Mouse (Mus musculus) intestine, postnatal 0 days (tissue): Measurements from ENCODE around the gene Slc11a2. TPM values are rescaled to one million over a fixed set of nuclear protein-coding genes. Genes with fewer than 3 reads are reported as not detected.

Experiments used
- ATAC-seq: fragments of 200-750 bp; cut with Nextera tagmentation; 2 replicates; pipeline ENCODE4 v1.8.0; 2017; ENCODE audit warnings: mild to moderate bottlenecking, moderate TSS enrichment, moderate library complexity
- H3K27ac ChIP-seq: fragments of 300-500 bp; sonication (generic); 2 replicates; pipeline ENCODE4 v1.5.1; 2014; ENCODE audit warnings: mild to moderate bottlenecking, low read depth, low read length, moderate library complexity
- H3K27me3 ChIP-seq: fragments of 300-500 bp; sonication (generic); replicated peaks from 2 replicates; pipeline ENCODE4 v1.6.1; 2014; ENCODE audit warnings: low read length, mixed read lengths; ENCODE audit not compliant: control insufficient read depth, insufficient read depth
- H3K36me3 ChIP-seq: fragments of 300-500 bp; sonication (generic); 2 replicates; pipeline ENCODE4 v1.6.1; 2014; ENCODE audit warnings: mild to moderate bottlenecking, moderate library complexity; ENCODE audit not compliant: control insufficient read depth, insufficient read depth
- H3K4me1 ChIP-seq: fragments of 300-500 bp; sonication (generic); replicated peaks from 2 replicates; pipeline ENCODE4 v1.6.1; 2014; ENCODE audit warnings: antibody characterized with exemption, low read length, mixed read lengths; ENCODE audit not compliant: control insufficient read depth, insufficient read depth
- H3K4me2 ChIP-seq: fragments of 300-500 bp; sonication (generic); replicated peaks from 2 replicates; pipeline ENCODE4 v1.6.1; 2014; ENCODE audit warnings: low read depth, mild to moderate bottlenecking, moderate library complexity
- H3K4me3 ChIP-seq: fragments of 300-500 bp; sonication (generic); 2 replicates; pipeline ENCODE4 v1.5.1; 2014; ENCODE audit warnings: low read depth, low read length
- H3K9ac ChIP-seq: fragments of 300-500 bp; sonication (generic); 2 replicates; pipeline ENCODE4 v1.6.1; 2014; ENCODE audit warnings: mild to moderate bottlenecking, low read depth, low read length
- H3K9me3 ChIP-seq: fragments of 300-500 bp; sonication (generic); 2 replicates; pipeline ENCODE4 v1.6.1; 2016; ENCODE audit warnings: mixed run types; ENCODE audit not compliant: control insufficient read depth
- CTCF ChIP-seq: sonication (generic); IDR thresholded peaks from 2 replicates; pipeline ENCODE4 v1.5.1; 2016; ENCODE audit warnings: low read depth, mild to moderate bottlenecking, control low read depth, antibody characterized with exemption, moderate library complexity
- WGBS: fragments of 180-500 bp; shearing (Covaris S2); extraction: QIAGEN DNeasy Blood & Tissue Kit; methylation state at CpG from one replicate; pipeline ENCODE4 v1.1.7; 2014; 5-methylcytosine and 5-hydroxymethylcytosine counted together
- polyA plus RNA-seq: library from polyadenylated mRNA; unstranded; fragments of >200 nt; fragmentation: Nextera tagmentation; extraction: Ambion mirVana; gene quantifications from 2 replicates; pipeline ENCODE4 v1.2.1, GENCODE M21; 2015

The Slc11a2 gene
- polyA plus RNA-seq, 1 experiment from 2014 or later, result 44.7 TPM

GRCm38 (mm10) chr15:100402798-100403197, 22.1 kb downstream of the Slc11a2 start:
- no peaks in the 10 kb centered on the region for H3K9me3 ChIP-seq
- no peaks in the 10 kb centered on the region for H3K27me3 ChIP-seq
- H3K27ac ChIP-seq, result peak overlapping the region; percentile 98
- peaks cover 77% of the 10 kb centered on the region for H3K36me3 ChIP-seq
- peak overlapping the region; percentile 35 for H3K4me3 ChIP-seq
- TF ChIP-seq CTCF, result no peak
- whole genome bisulfite sequencing, result 55% methylated on average over 4 of the region's 4 CpGs
- H3K9ac ChIP-seq, result peak overlapping the region; percentile 55
- peak overlapping the region; percentile 58 for H3K4me2 ChIP-seq
- H3K4me1 ChIP-seq, result peaks cover 8% of the 10 kb centered on the region; the same call in 1 of the 2 replicates
- ATAC-seq, result no peak

- Histone ChIP-seq H3K27me3 (no peaks in the 10 kb centered on the region), H3K36me3 (peaks cover 77% of the 10 kb centered on the region), H3K27ac (peak overlapping the region; percentile 98), H3K9ac (peak overlapping the region; percentile 55), H3K4me3 (peak overlapping the region; percentile 35), H3K9me3 (no peaks in the 10 kb centered on the region), H3K4me2 (peak overlapping the region; percentile 58), H3K4me1 (peaks cover 8% of the 10 kb centered on the region; the same call in 1 of the 2 replicates)
- 50% methylated on average over 14 of the region's 14 CpGs for WGBS
- TF ChIP-seq CTCF, result no peak
- no peak for ATAC-seq
Measured at GRCm38 (mm10) chr15:100402347-100402746, 22.5 kb downstream of the Slc11a2 start.

GRCm38 (mm10) chr15:100401811-100402210, 23.1 kb downstream of the Slc11a2 start:
- peaks cover 8% of the 10 kb centered on the region; the same call in 1 of the 2 replicates for H3K4me1 ChIP-seq
- peak overlapping the region; percentile 98 for H3K27ac ChIP-seq
- H3K9me3 ChIP-seq, result no peaks in the 10 kb centered on the region
- peaks cover 77% of the 10 kb centered on the region for H3K36me3 ChIP-seq
- peak overlapping the region; percentile 35 for H3K4me3 ChIP-seq
- no peak for TF ChIP-seq CTCF
- ATAC-seq, result no peak
- 95% methylated on average over 4 of the region's 4 CpGs for WGBS
- H3K4me2 ChIP-seq, result peak overlapping the region; percentile 58
- peak overlapping the region; percentile 55; the same call in 1 of the 2 replicates for H3K9ac ChIP-seq
- H3K27me3 ChIP-seq, result no peaks in the 10 kb centered on the region

GRCm38 (mm10) chr15:100400592-100401250, 24.2 kb downstream of the Slc11a2 start:
- no peak for TF ChIP-seq CTCF
- peak overlapping the region; percentile 98 for H3K27ac ChIP-seq
- H3K9me3 ChIP-seq, result no peaks in the 10 kb centered on the region
- peaks cover 8% of the 10 kb centered on the region; the same call in 1 of the 2 replicates for H3K4me1 ChIP-seq
- WGBS, result 59% methylated on average over 16 of the region's 16 CpGs
- H3K4me2 ChIP-seq, result peak overlapping the region; percentile 58
- no peaks in the 10 kb centered on the region for H3K27me3 ChIP-seq
- H3K9ac ChIP-seq, result peak overlapping the region; percentile 55; the same call in 1 of the 2 replicates
- H3K36me3 ChIP-seq, result peaks cover 83% of the 10 kb centered on the region
- peak overlapping the region; percentile 35; the same call in 1 of the 2 replicates for H3K4me3 ChIP-seq
- peak; percentile 35 for ATAC-seq

GRCm38 (mm10) chr15:100395561-100395960, 29.3 kb downstream of the Slc11a2 start:
- no peaks in the 10 kb centered on the region for H3K9me3 ChIP-seq
- no peaks in the 10 kb centered on the region for H3K4me1 ChIP-seq
- peaks cover 71% of the 10 kb centered on the region for H3K36me3 ChIP-seq
- WGBS, result 94% methylated on average over 3 of the region's 3 CpGs
- peak; percentile 52 for TF ChIP-seq CTCF
- H3K9ac ChIP-seq, result no peak overlapping the region
- H3K27ac ChIP-seq, result peak overlapping the region; percentile 1; the same call in 1 of the 2 replicates
- H3K4me3 ChIP-seq, result no peak overlapping the region
- H3K4me2 ChIP-seq, result no peak overlapping the region
- ATAC-seq, result no peak
- H3K27me3 ChIP-seq, result no peaks in the 10 kb centered on the region

DNA sequence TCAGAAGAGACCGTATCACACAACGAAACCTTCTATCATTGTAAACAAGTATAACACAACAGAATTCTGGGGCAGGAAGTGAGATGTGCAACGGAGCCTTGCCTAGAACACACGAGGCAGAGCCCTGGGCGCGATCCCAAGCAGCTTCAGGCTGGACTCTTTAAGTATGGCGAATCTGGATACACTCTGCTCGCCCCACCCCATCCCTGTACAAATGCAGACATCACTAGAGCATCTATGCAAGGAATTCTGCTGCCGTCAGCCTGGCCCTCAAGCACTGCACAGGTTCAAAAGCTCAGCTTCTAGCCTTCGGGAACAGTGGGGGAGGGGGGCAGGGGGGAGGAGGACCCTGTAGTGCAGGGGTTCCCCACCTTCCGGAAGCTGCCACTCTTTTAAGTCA, 31.9 kb downstream of the Slc11a2 start:
- Histone ChIP-seq H3K4me1 (no peaks in the 10 kb centered on the region), H3K36me3 (peaks cover 47% of the 10 kb centered on the region), H3K27ac (no peak overlapping the region; the same call in 1 of the 2 replicates), H3K4me2 (no peak overlapping the region), H3K9me3 (no peaks in the 10 kb centered on the region), H3K4me3 (no peak overlapping the region), H3K9ac (no peak overlapping the region), H3K27me3 (no peaks in the 10 kb centered on the region)
- no peak for ATAC-seq
- 82% methylated on average over 11 of the region's 11 CpGs for WGBS
- TF ChIP-seq CTCF, result no peak
